Mouse (Mus musculus): ENCODE results near the gene Gm20605. TPM values are rescaled to one million over a fixed set of nuclear protein-coding genes. Genes with fewer than 3 reads are reported as not detected.

Gm20605 gene
- polyA plus RNA-seq, 1 experiment from 2014 or later = 18.4 TPM

GRCm38 (mm10) chr5:137629906-137630545 lies 1.1 kb downstream of the Gm20605 start:
- peak overlapping the region; percentile 85 for H3K9ac ChIP-seq (replicated peaks; ENCODE audit: low read length)
- peak; percentile 44 for ATAC-seq (ENCODE audit: low FRiP score, low TSS enrichment)
- H3K4me2 ChIP-seq (replicated peaks; ENCODE audit: low read depth, low read length) = peak overlapping the region; percentile 89
- H3K27me3 ChIP-seq (ENCODE audit: insufficient read depth, low read length) = no peaks in the 10 kb centered on the region
- peaks cover 39% of the 10 kb centered on the region for H3K4me1 ChIP-seq (ENCODE audit: insufficient read depth, low read length)
- H3K9me3 ChIP-seq (ENCODE audit: low read length) = no peaks in the 10 kb centered on the region
- H3K4me3 ChIP-seq (ENCODE audit: low read length) = peak overlapping the region; percentile 83
- H3K36me3 ChIP-seq (ENCODE audit: insufficient read depth, low read length) = peaks cover 12% of the 10 kb centered on the region
- H3K27ac ChIP-seq (ENCODE audit: low read length) = peak overlapping the region; percentile 98
- 10% methylated on average over 6 of the region's 6 CpGs for WGBS

- H3K27ac ChIP-seq (ENCODE audit: low read length) = peak overlapping the region; percentile 98
- peaks cover 17% of the 10 kb centered on the region for H3K36me3 ChIP-seq (ENCODE audit: insufficient read depth, low read length)
- peak overlapping the region; percentile 89 for H3K4me2 ChIP-seq (replicated peaks; ENCODE audit: low read depth, low read length)
- no peaks in the 10 kb centered on the region for H3K9me3 ChIP-seq (ENCODE audit: low read length)
- no peaks in the 10 kb centered on the region for H3K27me3 ChIP-seq (ENCODE audit: insufficient read depth, low read length)
- ATAC-seq (ENCODE audit: low FRiP score, low TSS enrichment) = peak; percentile 2; the same call in 1 of the 2 replicates
- WGBS = 6% methylated on average over 3 of the region's 3 CpGs
- H3K4me3 ChIP-seq (ENCODE audit: low read length) = peak overlapping the region; percentile 83
- peak overlapping the region; percentile 85 for H3K9ac ChIP-seq (replicated peaks; ENCODE audit: low read length)
- H3K4me1 ChIP-seq (ENCODE audit: insufficient read depth, low read length) = peaks cover 39% of the 10 kb centered on the region
These were observed 1.6 kb downstream of the Gm20605 start for GRCm38 (mm10) chr5:137630602-137631001.

GRCm38 (mm10) chr5:137631171-137631570 lies 2.2 kb downstream of the Gm20605 start:
- 30% methylated on average over 9 of the region's 9 CpGs for WGBS
- peak overlapping the region; percentile 98 for H3K27ac ChIP-seq (ENCODE audit: low read length)
- peaks cover 39% of the 10 kb centered on the region for H3K4me1 ChIP-seq (ENCODE audit: insufficient read depth, low read length)
- H3K36me3 ChIP-seq (ENCODE audit: insufficient read depth, low read length) = peaks cover 22% of the 10 kb centered on the region
- ATAC-seq (ENCODE audit: low FRiP score, low TSS enrichment) = no peak
- H3K4me2 ChIP-seq (replicated peaks; ENCODE audit: low read depth, low read length) = peak overlapping the region; percentile 89
- H3K27me3 ChIP-seq (ENCODE audit: insufficient read depth, low read length) = no peaks in the 10 kb centered on the region
- H3K9me3 ChIP-seq (ENCODE audit: low read length) = no peaks in the 10 kb centered on the region
- H3K9ac ChIP-seq (replicated peaks; ENCODE audit: low read length) = peak overlapping the region; percentile 85
- peak overlapping the region; percentile 83 for H3K4me3 ChIP-seq (ENCODE audit: low read length)

- 50% methylated on average over 4 of the region's 4 CpGs for WGBS
- ATAC-seq (ENCODE audit: low FRiP score, low TSS enrichment) = no peak
- Histone ChIP-seq H3K4me1 (ENCODE audit: insufficient read depth, low read length) (peaks cover 39% of the 10 kb centered on the region), H3K4me3 (ENCODE audit: low read length) (peak overlapping the region; percentile 83), H3K9me3 (ENCODE audit: low read length) (no peaks in the 10 kb centered on the region), H3K9ac (replicated peaks; ENCODE audit: low read length) (peak overlapping the region; percentile 85), H3K36me3 (ENCODE audit: insufficient read depth, low read length) (peaks cover 23% of the 10 kb centered on the region), H3K4me2 (replicated peaks; ENCODE audit: low read depth, low read length) (peak overlapping the region; percentile 89), H3K27ac (ENCODE audit: low read length) (peak overlapping the region; percentile 98), H3K27me3 (ENCODE audit: insufficient read depth, low read length) (no peaks in the 10 kb centered on the region)
These were observed 2.6 kb downstream of the Gm20605 start for GRCm38 (mm10) chr5:137631591-137631990.

- ATAC-seq (ENCODE audit: low FRiP score, low TSS enrichment) = no peak
- no peaks in the 10 kb centered on the region for H3K9me3 ChIP-seq (ENCODE audit: low read length)
- H3K27me3 ChIP-seq (ENCODE audit: insufficient read depth, low read length) = no peaks in the 10 kb centered on the region
- peaks cover 42% of the 10 kb centered on the region for H3K36me3 ChIP-seq (ENCODE audit: insufficient read depth, low read length)
- H3K9ac ChIP-seq (replicated peaks; ENCODE audit: low read length) = no peak overlapping the region
- peaks cover 34% of the 10 kb centered on the region for H3K4me1 ChIP-seq (ENCODE audit: insufficient read depth, low read length)
- H3K27ac ChIP-seq (ENCODE audit: low read length) = no peak overlapping the region
- H3K4me3 ChIP-seq (ENCODE audit: low read length) = no peak overlapping the region
- no peak overlapping the region for H3K4me2 ChIP-seq (replicated peaks; ENCODE audit: low read depth, low read length)
- WGBS = 79% methylated on average over 12 of the region's 12 CpGs
These were observed 4.6 kb downstream of the Gm20605 start for GRCm38 (mm10) chr5:137633397-137634084.

- H3K27me3 ChIP-seq (ENCODE audit: insufficient read depth, low read length) = peaks cover 8% of the 10 kb centered on the region; the same call in 1 of the 2 replicates
- H3K4me1 ChIP-seq (ENCODE audit: insufficient read depth, low read length) = no peaks in the 10 kb centered on the region
- no peak overlapping the region for H3K4me3 ChIP-seq (ENCODE audit: low read length)
- H3K9me3 ChIP-seq (ENCODE audit: low read length) = no peaks in the 10 kb centered on the region
- H3K36me3 ChIP-seq (ENCODE audit: insufficient read depth, low read length) = peaks cover 68% of the 10 kb centered on the region
- no peak for ATAC-seq (ENCODE audit: low FRiP score, low TSS enrichment)
- H3K9ac ChIP-seq (replicated peaks; ENCODE audit: low read length) = no peak overlapping the region
- H3K27ac ChIP-seq (ENCODE audit: low read length) = no peak overlapping the region
- 80% methylated on average over 7 of the region's 7 CpGs for WGBS
- H3K4me2 ChIP-seq (replicated peaks; ENCODE audit: low read depth, low read length) = no peak overlapping the region
These were observed 10.5 kb downstream of the Gm20605 start for GRCm38 (mm10) chr5:137639472-137639871.

- 85% methylated on average over 19 of the region's 19 CpGs for WGBS
- Histone ChIP-seq H3K36me3 (ENCODE audit: insufficient read depth, low read length) (peaks cover 58% of the 10 kb centered on the region), H3K4me1 (ENCODE audit: insufficient read depth, low read length) (peaks cover 11% of the 10 kb centered on the region; the same call in 1 of the 2 replicates), H3K9ac (replicated peaks; ENCODE audit: low read length) (no peak within 1 kb of the TSS), H3K4me3 (ENCODE audit: low read length) (no peak within 1 kb of the TSS), H3K9me3 (ENCODE audit: low read length) (no peaks in the 10 kb centered on the region), H3K4me2 (replicated peaks; ENCODE audit: low read depth, low read length) (no peak within 1 kb of the TSS), H3K27me3 (ENCODE audit: insufficient read depth, low read length) (peaks cover 21% of the 10 kb centered on the region), H3K27ac (ENCODE audit: low read length) (no peak within 1 kb of the TSS)
- ATAC-seq (ENCODE audit: low FRiP score, low TSS enrichment) = no peak
These were observed 12.1 kb downstream of the Gm20605 start, which contains the start of gene Sap25 for GRCm38 (mm10) chr5:137641054-137641453. TSS of gene Sap25 (plus strand) at chr5:137641334.

- no peak overlapping the region for H3K9ac ChIP-seq (replicated peaks; ENCODE audit: low read length)
- no peak for ATAC-seq (ENCODE audit: low FRiP score, low TSS enrichment)
- H3K27ac ChIP-seq (ENCODE audit: low read length) = no peak overlapping the region
- peaks cover 44% of the 10 kb centered on the region for H3K36me3 ChIP-seq (ENCODE audit: insufficient read depth, low read length)
- H3K4me1 ChIP-seq (ENCODE audit: insufficient read depth, low read length) = peaks cover 18% of the 10 kb centered on the region
- H3K27me3 ChIP-seq (ENCODE audit: insufficient read depth, low read length) = peaks cover 21% of the 10 kb centered on the region
- no peaks in the 10 kb centered on the region for H3K9me3 ChIP-seq (ENCODE audit: low read length)
- WGBS = 39% methylated on average over 4 of the region's 4 CpGs
- H3K4me3 ChIP-seq (ENCODE audit: low read length) = no peak overlapping the region
- no peak overlapping the region for H3K4me2 ChIP-seq (replicated peaks; ENCODE audit: low read depth, low read length)
These were observed 13.9 kb downstream of the Gm20605 start for GRCm38 (mm10) chr5:137642886-137643285.

GRCm38 (mm10) chr5:137644484-137644883 lies 15.5 kb downstream of the Gm20605 start:
- Histone ChIP-seq H3K36me3 (ENCODE audit: insufficient read depth, low read length) (peaks cover 29% of the 10 kb centered on the region), H3K4me1 (ENCODE audit: insufficient read depth, low read length) (peaks cover 34% of the 10 kb centered on the region), H3K9me3 (ENCODE audit: low read length) (no peaks in the 10 kb centered on the region), H3K4me3 (ENCODE audit: low read length) (no peak overlapping the region), H3K27me3 (ENCODE audit: insufficient read depth, low read length) (peaks cover 21% of the 10 kb centered on the region), H3K4me2 (replicated peaks; ENCODE audit: low read depth, low read length) (peak overlapping the region; percentile 63; the same call in 1 of the 2 replicates), H3K27ac (ENCODE audit: low read length) (no peak overlapping the region), H3K9ac (replicated peaks; ENCODE audit: low read length) (no peak overlapping the region)
- 51% methylated on average over 19 of the region's 19 CpGs for WGBS
- ATAC-seq (ENCODE audit: low FRiP score, low TSS enrichment) = no peak

Data from kidney, embryonic 16.5 days (tissue).